Mouse (Mus musculus): ENCODE measurements around the gene Rtn1. TPM values are rescaled to one million over a fixed set of nuclear protein-coding genes. Genes with fewer than 3 reads are reported as not detected.

The Rtn1 gene
- polyA plus RNA-seq, 1 experiment = 4.5 TPM

GRCm38 (mm10) chr12:72305421-72305820 is 103.4 kb downstream of the Rtn1 start:
- TF ChIP-seq POLR2A (IDR thresholded peaks at IDR 0.05; ENCODE audit: low read depth, low read length) (no peak), CTCF (IDR thresholded peaks at IDR 0.05; ENCODE audit: extremely low read depth, insufficient read depth, insufficient read length, insufficient replicate concordance) (no peak)
- no peak overlapping the region for H3K4me3 ChIP-seq (ENCODE audit: extremely low read depth, insufficient read depth, insufficient read length)
- DNase-seq (ENCODE audit: low read depth in 1 of 2, low spot score in 2 of 2) = no peak
- H3K27me3 ChIP-seq (ENCODE audit: control insufficient read depth, insufficient read depth, low read length) = no peaks in the 10 kb centered on the region
- no peaks in the 10 kb centered on the region for H3K36me3 ChIP-seq (ENCODE audit: control insufficient read depth, insufficient read depth, low read length)
- WGBS = 67% methylated on average over 5 of the region's 5 CpGs
- H3K4me1 ChIP-seq (ENCODE audit: control insufficient read depth, insufficient read depth, insufficient read length) = no peaks in the 10 kb centered on the region
- H3K27ac ChIP-seq (ENCODE audit: insufficient read depth, low read length) = no peak overlapping the region

GRCm38 (mm10) chr12:72304985-72305384 is 103.9 kb downstream of the Rtn1 start:
- DNase-seq (ENCODE audit: low read depth in 1 of 2, low spot score in 2 of 2) = no peak
- WGBS = 80% methylated on average over 5 of the region's 5 CpGs
- H3K36me3 ChIP-seq (ENCODE audit: control insufficient read depth, insufficient read depth, low read length) = no peaks in the 10 kb centered on the region
- H3K4me3 ChIP-seq (ENCODE audit: extremely low read depth, insufficient read depth, insufficient read length) = no peak overlapping the region
- no peak overlapping the region for H3K27ac ChIP-seq (ENCODE audit: insufficient read depth, low read length)
- no peak for TF ChIP-seq CTCF (IDR thresholded peaks at IDR 0.05; ENCODE audit: extremely low read depth, insufficient read depth, insufficient read length, insufficient replicate concordance)
- no peaks in the 10 kb centered on the region for H3K4me1 ChIP-seq (ENCODE audit: control insufficient read depth, insufficient read depth, insufficient read length)
- H3K27me3 ChIP-seq (ENCODE audit: control insufficient read depth, insufficient read depth, low read length) = no peaks in the 10 kb centered on the region

- H3K27me3 ChIP-seq (ENCODE audit: control insufficient read depth, insufficient read depth, low read length) = no peaks in the 10 kb centered on the region
- no peak overlapping the region for H3K4me3 ChIP-seq (ENCODE audit: extremely low read depth, insufficient read depth, insufficient read length)
- DNase-seq (ENCODE audit: low read depth in 1 of 2, low spot score in 2 of 2) = no peak
- no peaks in the 10 kb centered on the region for H3K36me3 ChIP-seq (ENCODE audit: control insufficient read depth, insufficient read depth, low read length)
- 83% methylated on average over 5 of the region's 5 CpGs for WGBS
- H3K4me1 ChIP-seq (ENCODE audit: control insufficient read depth, insufficient read depth, insufficient read length) = no peaks in the 10 kb centered on the region
- H3K27ac ChIP-seq (ENCODE audit: insufficient read depth, low read length) = no peak overlapping the region
- TF ChIP-seq POLR2A (IDR thresholded peaks at IDR 0.05; ENCODE audit: low read depth, low read length) = no peak
- TF ChIP-seq CTCF (IDR thresholded peaks at IDR 0.05; ENCODE audit: extremely low read depth, insufficient read depth, insufficient read length, insufficient replicate concordance) = no peak
Measured at GRCm38 (mm10) chr12:72304347-72304688, 104.5 kb downstream of the Rtn1 start.

- no peak overlapping the region for H3K27ac ChIP-seq (ENCODE audit: insufficient read depth, low read length)
- TF ChIP-seq POLR2A (IDR thresholded peaks at IDR 0.05; ENCODE audit: low read depth, low read length) = no peak
- no peak for TF ChIP-seq CTCF (IDR thresholded peaks at IDR 0.05; ENCODE audit: extremely low read depth, insufficient read depth, insufficient read length, insufficient replicate concordance)
- H3K4me3 ChIP-seq (ENCODE audit: extremely low read depth, insufficient read depth, insufficient read length) = no peak overlapping the region
- no peaks in the 10 kb centered on the region for H3K4me1 ChIP-seq (ENCODE audit: control insufficient read depth, insufficient read depth, insufficient read length)
- H3K36me3 ChIP-seq (ENCODE audit: control insufficient read depth, insufficient read depth, low read length) = no peaks in the 10 kb centered on the region
- 72% methylated on average over 37 of the region's 37 CpGs for WGBS
- no peak for DNase-seq (ENCODE audit: low read depth in 1 of 2, low spot score in 2 of 2)
- H3K27me3 ChIP-seq (ENCODE audit: control insufficient read depth, insufficient read depth, low read length) = no peaks in the 10 kb centered on the region
Measured at GRCm38 (mm10) chr12:72303624-72304346, 105.1 kb downstream of the Rtn1 start.

GRCm38 (mm10) chr12:72301431-72301830 is 107.4 kb downstream of the Rtn1 start:
- no peaks in the 10 kb centered on the region for H3K36me3 ChIP-seq (ENCODE audit: control insufficient read depth, insufficient read depth, low read length)
- H3K4me1 ChIP-seq (ENCODE audit: control insufficient read depth, insufficient read depth, insufficient read length) = no peaks in the 10 kb centered on the region
- no peak for TF ChIP-seq CTCF (IDR thresholded peaks at IDR 0.05; ENCODE audit: extremely low read depth, insufficient read depth, insufficient read length, insufficient replicate concordance)
- no peak for TF ChIP-seq POLR2A (IDR thresholded peaks at IDR 0.05; ENCODE audit: low read depth, low read length)
- no peak overlapping the region for H3K27ac ChIP-seq (ENCODE audit: insufficient read depth, low read length)
- WGBS = 76% methylated on average over 8 of the region's 8 CpGs
- DNase-seq (ENCODE audit: low read depth in 1 of 2, low spot score in 2 of 2) = no peak
- no peaks in the 10 kb centered on the region for H3K27me3 ChIP-seq (ENCODE audit: control insufficient read depth, insufficient read depth, low read length)
- H3K4me3 ChIP-seq (ENCODE audit: extremely low read depth, insufficient read depth, insufficient read length) = no peak overlapping the region

GRCm38 (mm10) chr12:72300971-72301370 is 107.9 kb downstream of the Rtn1 start:
- Histone ChIP-seq H3K27me3 (ENCODE audit: control insufficient read depth, insufficient read depth, low read length) (no peaks in the 10 kb centered on the region), H3K36me3 (ENCODE audit: control insufficient read depth, insufficient read depth, low read length) (no peaks in the 10 kb centered on the region), H3K27ac (ENCODE audit: insufficient read depth, low read length) (no peak overlapping the region), H3K4me3 (ENCODE audit: extremely low read depth, insufficient read depth, insufficient read length) (no peak overlapping the region), H3K4me1 (ENCODE audit: control insufficient read depth, insufficient read depth, insufficient read length) (no peaks in the 10 kb centered on the region)
- WGBS = 88% methylated on average over 8 of the region's 8 CpGs
- TF ChIP-seq POLR2A (IDR thresholded peaks at IDR 0.05; ENCODE audit: low read depth, low read length) = no peak
- TF ChIP-seq CTCF (IDR thresholded peaks at IDR 0.05; ENCODE audit: extremely low read depth, insufficient read depth, insufficient read length, insufficient replicate concordance) = no peak
- DNase-seq (ENCODE audit: low read depth in 1 of 2, low spot score in 2 of 2) = no peak

- no peak for DNase-seq (ENCODE audit: low read depth in 1 of 2, low spot score in 2 of 2)
- Histone ChIP-seq H3K4me1 (ENCODE audit: control insufficient read depth, insufficient read depth, insufficient read length) (no peaks in the 10 kb centered on the region), H3K36me3 (ENCODE audit: control insufficient read depth, insufficient read depth, low read length) (no peaks in the 10 kb centered on the region), H3K27ac (ENCODE audit: insufficient read depth, low read length) (no peak overlapping the region), H3K4me3 (ENCODE audit: extremely low read depth, insufficient read depth, insufficient read length) (no peak overlapping the region), H3K27me3 (ENCODE audit: control insufficient read depth, insufficient read depth, low read length) (no peaks in the 10 kb centered on the region)
- 70% methylated on average over 7 of the region's 7 CpGs for WGBS
- TF ChIP-seq CTCF (IDR thresholded peaks at IDR 0.05; ENCODE audit: extremely low read depth, insufficient read depth, insufficient read length, insufficient replicate concordance) (no peak), POLR2A (IDR thresholded peaks at IDR 0.05; ENCODE audit: low read depth, low read length) (no peak)
Measured at GRCm38 (mm10) chr12:72298222-72298621, 110.6 kb downstream of the Rtn1 start.

Measured in spleen, adult 2 months (tissue).